Mouse (Mus musculus) thymus, adult 2 months (tissue): ENCODE results near the gene Cmc2.

ENCODE experiments used
- CTCF ChIP-seq: fragments of 200-500 bp; IDR thresholded peaks from 2 replicates; pipeline ENCODE4 v1.5.1; 2012; ENCODE audit warnings: mild to moderate bottlenecking, control low read depth, low read length, moderate library complexity, borderline replicate concordance; ENCODE audit not compliant: control insufficient read depth, poor library complexity, insufficient read depth; ENCODE audit errors: extremely low read depth
- POLR2A ChIP-seq: fragments of 200-500 bp; IDR thresholded peaks from 2 replicates; pipeline ENCODE4 v1.6.1; 2012; ENCODE audit warnings: mild to moderate bottlenecking, low read length, control low read depth, moderate library complexity; ENCODE audit not compliant: control insufficient read depth, poor library complexity, insufficient read depth; ENCODE audit errors: extremely low read depth

- TF ChIP-seq POLR2A (no peak), CTCF (no peak)
Observed at GRCm38 (mm10) chr8:116873986-116874385, 47.3 kb downstream of the Cmc2 start.
